Mouse (Mus musculus) forebrain, embryonic 16.5 days (tissue): ENCODE data around the gene Ogg1. TPM values are rescaled to one million over a fixed set of nuclear protein-coding genes. Genes with fewer than 3 reads are reported as not detected.

Experiments
- ATAC-seq: fragments of 200-750 bp; cut with Nextera tagmentation; 2 replicates; pipeline ENCODE4 v1.8.0; 2017; ENCODE audit warnings: mild to moderate bottlenecking, moderate library complexity
- H3K27ac ChIP-seq: fragments of 300-500 bp; sonication (generic); 2 replicates; pipeline ENCODE4 v1.5.1; 2014; ENCODE audit warnings: low read length, control low read depth
- H3K27me3 ChIP-seq: fragments of 300-500 bp; sonication (generic); replicated peaks from 2 replicates; pipeline ENCODE4 v1.6.1; 2014; ENCODE audit warnings: low read length; ENCODE audit not compliant: control insufficient read depth, insufficient read depth
- H3K36me3 ChIP-seq: fragments of 300-500 bp; sonication (generic); 2 replicates; pipeline ENCODE4 v1.6.1; 2014; ENCODE audit not compliant: control insufficient read depth, insufficient read depth
- H3K4me1 ChIP-seq: fragments of 300-500 bp; sonication (generic); replicated peaks from 2 replicates; pipeline ENCODE4 v1.6.1; 2014; ENCODE audit warnings: low read length; ENCODE audit not compliant: control insufficient read depth, insufficient read depth
- H3K4me2 ChIP-seq: fragments of 300-500 bp; sonication (generic); 2 replicates; pipeline ENCODE4 v1.6.1; 2014; ENCODE audit warnings: mild to moderate bottlenecking, low read length, control low read depth
- H3K4me3 ChIP-seq: fragments of 300-500 bp; sonication (generic); replicated peaks from 2 replicates; pipeline ENCODE4 v1.5.1; 2014; ENCODE audit warnings: mild to moderate bottlenecking, low read length, control low read depth
- H3K9ac ChIP-seq: fragments of 300-500 bp; sonication (generic); replicated peaks from 2 replicates; pipeline ENCODE4 v1.6.1; 2014; ENCODE audit warnings: low read depth, low read length, control low read depth
- H3K9me3 ChIP-seq: fragments of 300-500 bp; sonication (generic); 2 replicates; pipeline ENCODE4 v1.6.1; 2016; ENCODE audit warnings: low read length; ENCODE audit not compliant: control insufficient read depth
- WGBS: fragments of 180-500 bp; shearing (Covaris S2); extraction: QIAGEN DNeasy Blood & Tissue Kit; methylation state at CpG from one replicate; pipeline ENCODE4 v1.1.7; 2014; 5-methylcytosine and 5-hydroxymethylcytosine counted together
- polyA plus RNA-seq: library from polyadenylated mRNA; unstranded; fragments of >200 nt; fragmentation: Nextera tagmentation; extraction: Ambion mirVana; gene quantifications from 2 replicates; pipeline ENCODE4 v1.2.1, GENCODE M21; 2015

Ogg1 gene
- polyA plus RNA-seq, 1 experiment from 2014 or later = 11.9 TPM

DNA sequence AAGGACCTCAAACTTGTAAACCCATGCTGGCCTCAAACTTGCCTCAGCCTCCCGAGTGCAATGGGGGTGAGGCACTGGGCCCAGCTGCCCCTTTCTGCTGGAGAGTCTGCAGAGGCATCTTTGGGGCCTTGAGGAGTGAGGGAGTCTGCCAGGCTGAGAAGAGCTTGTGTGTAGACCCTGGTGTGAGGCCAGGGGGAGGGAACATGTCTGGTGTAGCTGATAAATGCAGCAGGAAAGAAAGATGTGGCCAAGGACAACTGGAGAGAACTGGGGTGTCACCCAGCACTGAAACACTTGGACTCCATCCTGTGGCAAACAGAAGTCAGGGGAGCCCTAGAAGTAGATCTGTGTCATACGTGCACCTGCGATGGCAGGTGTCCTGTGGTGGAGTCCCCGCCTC is 46.7 kb downstream of the Ogg1 start:
- Histone ChIP-seq H3K27ac (no peak overlapping the region), H3K4me1 (peaks cover 10% of the 10 kb centered on the region), H3K9ac (no peak overlapping the region), H3K4me3 (no peak overlapping the region), H3K9me3 (no peaks in the 10 kb centered on the region), H3K36me3 (peaks cover 38% of the 10 kb centered on the region), H3K4me2 (no peak overlapping the region), H3K27me3 (no peaks in the 10 kb centered on the region)
- 93% methylated on average over 4 of the region's 4 CpGs for WGBS
- no peak for ATAC-seq

DNA sequence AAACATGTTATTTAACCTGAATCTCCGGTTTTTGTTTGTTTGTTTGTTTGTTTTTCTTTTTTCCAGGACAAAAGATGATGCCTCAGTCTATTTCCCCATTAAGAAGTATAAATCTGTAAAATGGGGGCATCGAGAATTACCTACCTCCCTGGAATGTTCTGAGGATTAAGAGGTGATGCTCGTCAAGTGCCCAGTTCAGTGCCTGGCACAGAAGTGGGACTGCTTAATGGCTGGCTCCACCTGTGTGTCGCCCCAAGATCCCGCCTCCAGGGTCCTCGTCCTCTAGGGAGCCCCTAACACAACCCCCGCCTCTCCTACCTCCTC is 50.4 kb downstream of the Ogg1 start:
- Histone ChIP-seq H3K27me3 (no peaks in the 10 kb centered on the region), H3K4me2 (peak overlapping the region; percentile 81), H3K9ac (peak overlapping the region; percentile 95), H3K9me3 (no peaks in the 10 kb centered on the region), H3K36me3 (peaks cover 23% of the 10 kb centered on the region), H3K27ac (peak overlapping the region; percentile 91), H3K4me1 (peaks cover 20% of the 10 kb centered on the region), H3K4me3 (peak overlapping the region; percentile 56)
- WGBS = 8% methylated on average over 7 of the region's 7 CpGs
- ATAC-seq = no peak

GRCm38 (mm10) chr6:113377496-113378385 is 51.0 kb downstream of the Ogg1 start, which contains the start of the genes Tada3 and Arpc4:
Tada3 (minus strand) TSS chr6:113377883.
Arpc4 (plus strand) TSS chr6:113378115.
- peaks cover 24% of the 10 kb centered on the region for H3K36me3 ChIP-seq
- ATAC-seq = peak; percentile 95
- H3K27me3 ChIP-seq = no peaks in the 10 kb centered on the region
- WGBS = under 1% methylated on average over 60 of the region's 61 CpGs
- H3K4me2 ChIP-seq = peak within 1 kb of the TSS; percentile 86
- peaks cover 20% of the 10 kb centered on the region for H3K4me1 ChIP-seq
- H3K9ac ChIP-seq = peak within 1 kb of the TSS; percentile 95
- no peaks in the 10 kb centered on the region for H3K9me3 ChIP-seq
- peak within 1 kb of the TSS; percentile 91 for H3K27ac ChIP-seq
- peak within 1 kb of the TSS; percentile 56 for H3K4me3 ChIP-seq

GRCm38 (mm10) chr6:113379246-113379645 is 52.5 kb downstream of the Ogg1 start:
- peaks cover 20% of the 10 kb centered on the region for H3K4me1 ChIP-seq
- H3K9ac ChIP-seq = no peak overlapping the region
- H3K4me3 ChIP-seq = no peak overlapping the region; the same call in 1 of the 2 replicates
- WGBS = 89% methylated on average over 6 of the region's 6 CpGs
- no peaks in the 10 kb centered on the region for H3K27me3 ChIP-seq
- H3K9me3 ChIP-seq = no peaks in the 10 kb centered on the region
- H3K36me3 ChIP-seq = peaks cover 28% of the 10 kb centered on the region
- peak overlapping the region; percentile 86; the same call in 1 of the 2 replicates for H3K4me2 ChIP-seq
- no peak overlapping the region for H3K27ac ChIP-seq
- no peak for ATAC-seq

GRCm38 (mm10) chr6:113380480-113380879 is 53.7 kb downstream of the Ogg1 start:
- WGBS = 95% methylated on average over 11 of the region's 11 CpGs
- Histone ChIP-seq H3K9me3 (no peaks in the 10 kb centered on the region), H3K36me3 (peaks cover 29% of the 10 kb centered on the region), H3K27me3 (no peaks in the 10 kb centered on the region), H3K4me1 (peaks cover 20% of the 10 kb centered on the region), H3K27ac (no peak overlapping the region), H3K9ac (no peak overlapping the region), H3K4me3 (no peak overlapping the region), H3K4me2 (no peak overlapping the region)
- no peak for ATAC-seq

DNA sequence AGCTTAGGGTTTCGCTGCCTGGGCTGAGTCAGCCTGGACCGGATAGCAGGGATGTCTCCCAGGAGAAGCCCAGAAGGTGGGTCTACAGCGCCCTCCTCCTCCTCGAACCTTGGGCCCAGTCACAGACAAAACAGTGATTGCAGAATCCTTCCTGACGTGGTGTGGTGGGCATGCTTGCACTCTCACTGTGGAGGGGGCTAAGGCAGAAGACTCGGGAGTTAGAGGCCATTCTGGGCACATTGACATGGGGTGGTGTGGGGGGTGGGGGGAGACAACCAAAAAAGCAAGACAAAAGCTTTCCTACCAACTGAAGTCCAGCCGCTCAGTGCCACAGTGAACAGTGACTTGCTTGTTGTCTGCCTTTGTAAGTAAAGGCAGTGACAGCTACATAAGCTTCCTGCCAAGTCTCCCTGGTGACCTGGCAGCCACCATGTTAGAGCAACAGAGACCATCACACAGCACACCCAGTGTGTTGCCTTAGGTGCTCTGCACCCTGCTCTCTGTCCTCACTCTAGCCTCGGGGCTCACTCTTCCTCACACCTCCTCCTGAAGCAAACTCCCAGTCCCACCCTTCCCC is 57.7 kb downstream of the Ogg1 start:
- Histone ChIP-seq H3K4me3 (no peak overlapping the region), H3K36me3 (peaks cover 50% of the 10 kb centered on the region), H3K4me2 (no peak overlapping the region), H3K27me3 (no peaks in the 10 kb centered on the region), H3K9me3 (no peaks in the 10 kb centered on the region), H3K27ac (no peak overlapping the region), H3K9ac (no peak overlapping the region), H3K4me1 (peaks cover 1% of the 10 kb centered on the region)
- ATAC-seq = peak; percentile 36; the same call in 1 of the 2 replicates
- whole genome bisulfite sequencing = 90% methylated on average over 8 of the region's 8 CpGs

Other genes with a start within 250 kb of the Ogg1 start
- gene Setd5, start 249.6 kb upstream of the Ogg1 start, polyA plus RNA-seq = 52.2 and 55.4 TPM in 2 replicates
- gene Lhfpl4, start 131.6 kb upstream of the Ogg1 start, polyA plus RNA-seq = 40.1 and 49.4 TPM in 2 replicates
- gene Mtmr14, start 89.1 kb upstream of the Ogg1 start, polyA plus RNA-seq = 42.1 and 44.4 TPM in 2 replicates
- 0.32 and 1.4 TPM in 2 replicates for gene Cpne9, start 44.7 kb upstream of the Ogg1 start, polyA plus RNA-seq
- gene Brpf1, start 19.8 kb upstream of the Ogg1 start, polyA plus RNA-seq = 19.9 and 20.3 TPM in 2 replicates
- gene Camk1, start 17.0 kb downstream of the Ogg1 start, polyA plus RNA-seq = 78.9 and 99.3 TPM in 2 replicates
- 83.3 and 88.8 TPM in 2 replicates for gene Tada3, start 50.9 kb downstream of the Ogg1 start, polyA plus RNA-seq
- gene Arpc4, start 51.1 kb downstream of the Ogg1 start, polyA plus RNA-seq = 407 and 414 TPM in 2 replicates
- gene Ttll3, start 62.3 kb downstream of the Ogg1 start, polyA plus RNA-seq = 6.4 and 8.7 TPM in 2 replicates
- 13.9 and 16.3 TPM in 2 replicates for gene Rpusd3, start 92.4 kb downstream of the Ogg1 start, polyA plus RNA-seq
- gene Cidec, start 108.8 kb downstream of the Ogg1 start, polyA plus RNA-seq = not detected in 2 replicates
- gene Jagn1, start 115.6 kb downstream of the Ogg1 start, polyA plus RNA-seq = 90.9 and 98.9 TPM in 2 replicates
- 0.07 TPM in 1 of 2 replicates, not detected in the other for gene Il17re, start 131.5 kb downstream of the Ogg1 start, polyA plus RNA-seq
- 2.4 and 3.5 TPM in 2 replicates for gene Il17rc, start 144.5 kb downstream of the Ogg1 start, polyA plus RNA-seq
- 62.6 and 73.9 TPM in 2 replicates for gene Creld1, start 156.3 kb downstream of the Ogg1 start, polyA plus RNA-seq
- gene Prrt3, start 175.0 kb downstream of the Ogg1 start, polyA plus RNA-seq = 5.2 and 8.5 TPM in 2 replicates
- 106 and 108 TPM in 2 replicates for gene Emc3, start 204.7 kb downstream of the Ogg1 start, polyA plus RNA-seq
- gene Fancd2, start 204.7 kb downstream of the Ogg1 start, polyA plus RNA-seq = 4.3 and 4.7 TPM in 2 replicates